Mouse (Mus musculus): ENCODE results near the gene Mesp1. TPM values are rescaled to one million over a fixed set of nuclear protein-coding genes. Genes with fewer than 3 reads are reported as not detected.

Mesp1 gene
- not detected in 2 replicates for polyA plus RNA-seq (2015; fragmentation: Nextera tagmentation; extraction: Ambion mirVana)

- no peaks in the 10 kb centered on the region for H3K36me3 ChIP-seq
- H3K4me3 ChIP-seq (replicated peaks), result peak within 1 kb of the TSS; percentile 48
- peak within 1 kb of the TSS; percentile 92 for H3K4me2 ChIP-seq
- no peaks in the 10 kb centered on the region for H3K9me3 ChIP-seq (replicated peaks)
- WGBS, result 78% methylated on average over 6 of the region's 6 CpGs
- H3K27ac ChIP-seq, result no peak within 1 kb of the TSS
- H3K4me1 ChIP-seq, result peaks cover 23% of the 10 kb centered on the region
- H3K27me3 ChIP-seq, result peaks cover 67% of the 10 kb centered on the region
- H3K9ac ChIP-seq, result peak within 1 kb of the TSS; percentile 30; the same call in 1 of the 2 replicates
- no peak for ATAC-seq (replicated peaks; ENCODE audit: low FRiP score)
Observed at GRCm38 (mm10) chr7:79793688-79794087, at the start of gene Mesp1. Gene Mesp1, minus strand, starts transcription at chr7:79793788.

GRCm38 (mm10) chr7:79842163-79842562 lies 48.6 kb upstream of the Mesp1 start:
- no peaks in the 10 kb centered on the region for H3K9me3 ChIP-seq (replicated peaks)
- 62% methylated on average over 7 of the region's 7 CpGs for WGBS
- H3K4me1 ChIP-seq, result peaks cover 33% of the 10 kb centered on the region
- peaks cover 7% of the 10 kb centered on the region for H3K36me3 ChIP-seq
- H3K4me2 ChIP-seq, result peak overlapping the region; percentile 32; the same call in 1 of the 2 replicates
- H3K27ac ChIP-seq, result peak overlapping the region; percentile 71
- no peak overlapping the region for H3K9ac ChIP-seq
- no peak overlapping the region for H3K4me3 ChIP-seq (replicated peaks)
- ATAC-seq (replicated peaks; ENCODE audit: low FRiP score), result peak; percentile 86
- no peaks in the 10 kb centered on the region for H3K27me3 ChIP-seq

DNA sequence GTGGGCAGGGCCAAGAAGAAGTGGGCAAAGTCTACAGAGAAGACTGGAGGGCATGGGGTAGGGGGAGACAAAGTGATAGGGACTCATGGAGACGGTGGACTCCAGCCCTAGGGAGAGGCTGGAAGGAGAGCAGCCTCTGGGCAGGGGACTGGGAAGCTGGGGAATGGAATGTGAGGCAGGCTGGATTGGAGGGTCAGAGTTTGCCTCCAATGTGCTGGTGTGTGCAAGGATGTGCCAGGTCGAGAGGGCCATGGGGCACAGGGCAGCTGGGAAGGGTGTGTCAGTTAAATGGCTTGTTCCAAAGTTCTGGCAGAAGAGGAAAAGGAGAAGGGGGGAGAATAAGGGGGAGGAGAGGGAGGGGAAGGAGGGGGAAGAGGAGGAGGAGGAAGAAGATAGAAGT lies 43.7 kb upstream of the Mesp1 start:
- WGBS, result 64% methylated on average over 2 of the region's 2 CpGs
- Histone ChIP-seq H3K4me1 (peaks cover 3% of the 10 kb centered on the region), H3K9me3 (replicated peaks) (no peaks in the 10 kb centered on the region), H3K36me3 (peaks cover 18% of the 10 kb centered on the region), H3K27me3 (no peaks in the 10 kb centered on the region), H3K9ac (no peak overlapping the region), H3K4me2 (no peak overlapping the region), H3K27ac (no peak overlapping the region), H3K4me3 (replicated peaks) (no peak overlapping the region)
- ATAC-seq (replicated peaks; ENCODE audit: low FRiP score), result peak; percentile 22; the same call in 1 of the 2 replicates

DNA sequence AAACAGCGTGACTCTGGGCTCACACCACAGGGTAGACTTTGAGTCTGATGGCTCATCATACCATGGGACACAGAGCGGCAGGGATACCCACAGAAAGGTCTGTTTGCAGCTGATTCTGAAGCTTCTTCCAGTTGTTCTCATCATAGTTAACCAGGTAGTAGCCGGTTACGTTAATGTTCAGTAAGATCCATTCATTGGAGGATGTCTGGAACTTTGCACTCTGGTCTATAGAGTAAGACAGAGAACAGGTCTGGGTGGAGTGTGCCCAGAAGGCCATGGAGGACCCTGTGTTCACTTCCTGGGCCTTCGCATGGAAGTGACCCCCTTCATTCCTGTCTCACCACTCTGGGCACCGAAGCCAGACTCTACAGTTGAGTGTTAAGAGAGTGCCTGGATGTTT lies 41.6 kb upstream of the Mesp1 start:
- Histone ChIP-seq H3K9ac (no peak overlapping the region), H3K9me3 (replicated peaks) (no peaks in the 10 kb centered on the region), H3K27me3 (no peaks in the 10 kb centered on the region), H3K4me1 (peaks cover 8% of the 10 kb centered on the region), H3K4me2 (no peak overlapping the region), H3K4me3 (replicated peaks) (no peak overlapping the region), H3K27ac (no peak overlapping the region), H3K36me3 (peaks cover 14% of the 10 kb centered on the region)
- WGBS, result 94% methylated on average over 6 of the region's 6 CpGs
- no peak for ATAC-seq (replicated peaks; ENCODE audit: low FRiP score)

GRCm38 (mm10) chr7:79832980-79833379 lies 39.4 kb upstream of the Mesp1 start:
- ATAC-seq (replicated peaks; ENCODE audit: low FRiP score), result no peak

GRCm38 (mm10) chr7:79831585-79831984 lies 38.0 kb upstream of the Mesp1 start:
- no peak for ATAC-seq (replicated peaks; ENCODE audit: low FRiP score)
- Histone ChIP-seq H3K9ac (no peak overlapping the region), H3K4me1 (peaks cover 8% of the 10 kb centered on the region), H3K9me3 (replicated peaks) (no peaks in the 10 kb centered on the region), H3K27ac (peak overlapping the region; percentile 60), H3K36me3 (peaks cover 23% of the 10 kb centered on the region), H3K4me2 (no peak overlapping the region), H3K4me3 (replicated peaks) (no peak overlapping the region), H3K27me3 (no peaks in the 10 kb centered on the region)
- WGBS, result 47% methylated on average over 6 of the region's 6 CpGs

More at GRCm38 (mm10) chr7:79832980-79833379, 39.4 kb upstream of the Mesp1 start:
- no peak overlapping the region for H3K4me3 ChIP-seq (replicated peaks)
- H3K4me1 ChIP-seq, result peaks cover 8% of the 10 kb centered on the region
- H3K36me3 ChIP-seq, result peaks cover 11% of the 10 kb centered on the region
- H3K9ac ChIP-seq, result no peak overlapping the region
- no peaks in the 10 kb centered on the region for H3K9me3 ChIP-seq (replicated peaks)
- H3K27ac ChIP-seq, result no peak overlapping the region
- H3K4me2 ChIP-seq, result no peak overlapping the region
- H3K27me3 ChIP-seq, result no peaks in the 10 kb centered on the region

DNA sequence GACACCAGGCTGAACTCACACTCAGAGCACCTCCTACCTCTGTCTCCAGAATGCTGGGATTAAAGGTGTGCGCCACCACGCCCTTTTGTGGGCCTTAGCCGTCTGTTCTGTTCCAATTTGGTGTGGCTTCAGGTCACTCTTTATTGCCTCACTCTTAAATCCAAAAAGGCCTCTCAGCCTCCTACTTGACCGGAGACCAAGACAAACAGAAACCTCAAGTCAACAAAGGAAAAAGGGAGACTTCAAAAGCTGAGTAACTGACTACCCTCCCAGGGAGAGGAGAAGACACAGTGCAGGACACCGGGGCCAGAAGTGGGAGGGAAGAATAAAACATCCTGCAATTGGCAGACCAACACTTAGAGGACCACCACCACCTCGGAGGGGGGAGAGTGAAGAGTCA lies 37.6 kb upstream of the Mesp1 start:
- no peak for ATAC-seq (replicated peaks; ENCODE audit: low FRiP score)
- H3K27ac ChIP-seq, result peak overlapping the region; percentile 60
- H3K4me3 ChIP-seq (replicated peaks), result no peak overlapping the region
- no peak overlapping the region for H3K4me2 ChIP-seq
- peaks cover 8% of the 10 kb centered on the region for H3K4me1 ChIP-seq
- H3K9me3 ChIP-seq (replicated peaks), result no peaks in the 10 kb centered on the region
- H3K27me3 ChIP-seq, result no peaks in the 10 kb centered on the region
- no peak overlapping the region for H3K9ac ChIP-seq
- WGBS, result 43% methylated on average over 6 of the region's 6 CpGs
- H3K36me3 ChIP-seq, result peaks cover 28% of the 10 kb centered on the region

- Histone ChIP-seq H3K4me3 (replicated peaks) (no peak overlapping the region), H3K4me1 (peaks cover 8% of the 10 kb centered on the region), H3K27ac (no peak overlapping the region), H3K27me3 (no peaks in the 10 kb centered on the region), H3K9ac (no peak overlapping the region), H3K4me2 (no peak overlapping the region), H3K9me3 (replicated peaks) (no peaks in the 10 kb centered on the region), H3K36me3 (peaks cover 42% of the 10 kb centered on the region)
- 90% methylated on average over 3 of the region's 3 CpGs for WGBS
- no peak for ATAC-seq (replicated peaks; ENCODE audit: low FRiP score)
Observed at GRCm38 (mm10) chr7:79828341-79828740, 34.8 kb upstream of the Mesp1 start.

DNA sequence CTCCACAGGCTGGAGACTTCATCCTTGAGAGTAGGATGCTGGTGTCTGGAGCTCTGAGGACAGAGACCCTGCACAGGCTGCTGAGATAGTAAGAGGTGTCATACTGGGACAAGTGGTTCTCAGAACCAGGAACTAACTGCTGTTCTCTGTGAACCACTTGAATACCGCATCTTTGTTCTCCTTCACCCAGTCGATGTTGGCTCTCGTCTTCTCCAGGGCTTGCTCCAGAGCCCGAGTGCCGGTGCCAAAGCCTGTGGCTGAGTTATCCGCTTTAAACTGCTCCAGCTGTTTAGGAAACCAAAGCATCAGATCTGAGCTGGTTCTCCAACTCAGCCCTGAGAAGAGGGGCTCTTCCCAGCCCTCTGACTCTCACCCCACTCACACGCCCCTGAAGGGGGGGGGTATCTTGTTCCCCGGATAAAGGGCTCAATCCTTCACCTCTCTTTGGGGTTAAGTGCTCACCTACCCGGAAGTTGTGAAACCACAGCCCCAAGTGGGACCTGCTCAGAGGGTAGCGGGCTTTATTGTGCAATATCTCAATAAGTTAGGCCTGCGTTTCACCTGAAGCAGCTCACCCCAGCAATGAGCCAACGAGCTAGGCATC lies 28.6 kb upstream of the Mesp1 start:
- WGBS, result 80% methylated on average over 12 of the region's 12 CpGs
- H3K4me3 ChIP-seq (replicated peaks), result no peak overlapping the region
- H3K27ac ChIP-seq, result no peak overlapping the region
- H3K9ac ChIP-seq, result no peak overlapping the region
- H3K4me1 ChIP-seq, result peaks cover 28% of the 10 kb centered on the region
- no peak overlapping the region for H3K4me2 ChIP-seq
- H3K27me3 ChIP-seq, result peaks cover 9% of the 10 kb centered on the region; the same call in 1 of the 2 replicates
- no peak for ATAC-seq (replicated peaks; ENCODE audit: low FRiP score)
- H3K36me3 ChIP-seq, result peaks cover 40% of the 10 kb centered on the region
- no peaks in the 10 kb centered on the region for H3K9me3 ChIP-seq (replicated peaks)

GRCm38 (mm10) chr7:79819996-79820395 lies 26.4 kb upstream of the Mesp1 start:
- Histone ChIP-seq H3K27ac (no peak overlapping the region), H3K9me3 (replicated peaks) (no peaks in the 10 kb centered on the region), H3K27me3 (peaks cover 11% of the 10 kb centered on the region; the same call in 1 of the 2 replicates), H3K4me2 (no peak overlapping the region), H3K9ac (no peak overlapping the region), H3K36me3 (peaks cover 18% of the 10 kb centered on the region), H3K4me1 (peaks cover 28% of the 10 kb centered on the region), H3K4me3 (replicated peaks) (no peak overlapping the region)
- 51% methylated on average over 11 of the region's 11 CpGs for WGBS
- ATAC-seq (replicated peaks; ENCODE audit: low FRiP score), result no peak

- no peak overlapping the region for H3K4me2 ChIP-seq
- 26% methylated on average over 4 of the region's 4 CpGs for WGBS
- peaks cover 11% of the 10 kb centered on the region; the same call in 1 of the 2 replicates for H3K27me3 ChIP-seq
- no peak for ATAC-seq (replicated peaks; ENCODE audit: low FRiP score)
- no peak overlapping the region for H3K27ac ChIP-seq
- H3K4me1 ChIP-seq, result peaks cover 28% of the 10 kb centered on the region
- H3K9ac ChIP-seq, result no peak overlapping the region
- no peak overlapping the region for H3K4me3 ChIP-seq (replicated peaks)
- no peaks in the 10 kb centered on the region for H3K9me3 ChIP-seq (replicated peaks)
- H3K36me3 ChIP-seq, result peaks cover 13% of the 10 kb centered on the region
Observed at GRCm38 (mm10) chr7:79819515-79819914, 25.9 kb upstream of the Mesp1 start.

GRCm38 (mm10) chr7:79818321-79818720 lies 24.7 kb upstream of the Mesp1 start:
- no peak overlapping the region for H3K9ac ChIP-seq
- no peak overlapping the region for H3K27ac ChIP-seq
- no peak overlapping the region for H3K4me3 ChIP-seq (replicated peaks)
- H3K9me3 ChIP-seq (replicated peaks), result no peaks in the 10 kb centered on the region
- peaks cover 5% of the 10 kb centered on the region; the same call in 1 of the 2 replicates for H3K36me3 ChIP-seq
- H3K4me2 ChIP-seq, result no peak overlapping the region
- H3K27me3 ChIP-seq, result peaks cover 11% of the 10 kb centered on the region; the same call in 1 of the 2 replicates
- ATAC-seq (replicated peaks; ENCODE audit: low FRiP score), result no peak
- peaks cover 28% of the 10 kb centered on the region for H3K4me1 ChIP-seq
- WGBS, result 5% methylated on average over 6 of the region's 6 CpGs

GRCm38 (mm10) chr7:79813409-79813808 lies 19.8 kb upstream of the Mesp1 start:
- Histone ChIP-seq H3K27ac (no peak overlapping the region), H3K4me2 (no peak overlapping the region), H3K27me3 (peaks cover 41% of the 10 kb centered on the region), H3K36me3 (no peaks in the 10 kb centered on the region), H3K4me1 (peaks cover 13% of the 10 kb centered on the region), H3K9me3 (replicated peaks) (no peaks in the 10 kb centered on the region), H3K4me3 (replicated peaks) (no peak overlapping the region), H3K9ac (no peak overlapping the region)
- 78% methylated on average over 1 of the region's 1 CpGs for WGBS
- no peak for ATAC-seq (replicated peaks; ENCODE audit: low FRiP score)
